Mouse (Mus musculus): ENCODE results near the gene Spint3. TPM values are rescaled to one million over a fixed set of nuclear protein-coding genes. Genes with fewer than 3 reads are reported as not detected.

Gene Spint3
- polyA plus RNA-seq, 1 experiment from 2014 or later: not detected

DNA sequence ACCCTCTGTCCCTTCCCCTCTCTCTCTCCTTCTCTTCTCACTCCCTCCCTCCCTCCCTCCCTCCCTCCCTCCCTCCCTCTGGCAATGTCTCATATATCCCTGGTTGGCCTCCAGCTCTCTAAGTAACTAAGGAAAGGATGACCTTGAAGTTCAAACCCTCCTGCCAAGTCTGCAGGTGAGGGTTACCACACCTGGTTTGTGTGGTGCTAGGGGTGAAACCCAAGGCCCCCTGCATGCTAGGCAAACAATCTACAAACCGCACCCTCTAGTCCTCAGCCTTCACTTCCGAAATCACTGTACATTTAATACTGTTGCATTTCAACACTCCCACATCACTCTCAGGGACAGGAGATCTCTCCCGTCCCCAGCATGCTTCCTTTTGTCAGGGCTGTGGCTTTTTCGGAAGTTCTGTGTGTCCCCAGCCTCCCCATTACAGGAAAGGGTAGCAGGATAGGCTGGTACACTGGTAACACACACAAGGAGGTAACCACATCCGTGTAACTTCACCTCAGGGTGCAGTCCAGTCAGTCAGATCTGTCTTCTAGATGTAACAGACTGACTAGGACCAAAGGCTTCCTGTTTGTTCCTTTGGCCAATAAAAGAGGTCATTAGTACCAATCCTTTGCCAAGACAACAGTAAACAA, 28.7 kb downstream of the Spint3 start:
- WGBS: 47% methylated on average over 5 of the region's 5 CpGs
- Histone ChIP-seq H3K4me1 (no peaks in the 10 kb centered on the region), H3K27me3 (no peaks in the 10 kb centered on the region), H3K4me3 (no peak overlapping the region), H3K4me2 (replicated peaks) (no peak overlapping the region), H3K9me3 (replicated peaks) (no peaks in the 10 kb centered on the region), H3K36me3 (no peaks in the 10 kb centered on the region), H3K27ac (no peak overlapping the region), H3K9ac (no peak overlapping the region)
- no peak for ATAC-seq (ENCODE audit: low FRiP score)

DNA sequence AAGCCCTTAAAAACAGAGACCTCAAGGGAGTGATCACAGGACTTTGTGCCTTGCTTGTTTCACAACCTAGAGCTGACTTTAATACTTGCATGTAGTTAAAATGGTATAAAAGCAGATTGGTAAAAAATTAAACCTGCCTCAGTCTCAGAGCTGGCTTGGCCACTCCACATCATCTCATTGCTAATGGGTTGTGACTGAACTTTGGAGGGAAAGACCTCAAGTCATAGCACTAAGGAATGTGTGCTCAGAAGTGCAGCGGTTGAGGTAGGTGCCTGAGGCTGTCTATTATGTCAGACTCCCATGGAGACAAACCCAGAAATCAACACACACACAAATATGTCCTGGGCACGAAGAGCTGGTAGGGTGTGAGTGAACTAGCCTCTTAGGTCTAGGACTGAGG, 29.5 kb downstream of the Spint3 start:
- no peak for ATAC-seq (ENCODE audit: low FRiP score)
- H3K9me3 ChIP-seq (replicated peaks): no peaks in the 10 kb centered on the region
- H3K9ac ChIP-seq: no peak overlapping the region
- no peaks in the 10 kb centered on the region for H3K27me3 ChIP-seq
- no peak overlapping the region for H3K4me2 ChIP-seq (replicated peaks)
- H3K27ac ChIP-seq: no peak overlapping the region
- 62% methylated on average over 2 of the region's 2 CpGs for WGBS
- no peak overlapping the region for H3K4me3 ChIP-seq
- H3K36me3 ChIP-seq: no peaks in the 10 kb centered on the region
- H3K4me1 ChIP-seq: no peaks in the 10 kb centered on the region

DNA sequence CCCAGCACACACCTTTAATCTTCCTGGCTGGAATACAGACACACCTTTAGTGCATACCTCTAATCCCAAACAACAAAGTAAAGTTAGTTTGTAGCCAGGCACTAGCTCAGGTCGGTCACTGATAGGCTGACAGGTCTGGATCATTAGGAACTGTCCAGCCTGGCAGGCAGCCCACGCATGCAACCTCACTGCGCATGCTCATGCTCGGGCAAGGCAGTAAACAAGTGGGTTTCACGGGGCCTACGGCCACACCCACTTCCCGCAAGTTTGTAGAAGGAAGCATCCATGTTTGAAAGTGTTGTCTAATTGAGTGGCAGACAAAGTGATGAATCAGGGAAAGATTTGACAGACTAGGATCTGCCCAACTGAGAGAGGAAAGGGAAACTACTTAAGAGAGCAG, 30.7 kb downstream of the Spint3 start:
- no peak overlapping the region for H3K4me2 ChIP-seq (replicated peaks)
- ATAC-seq (ENCODE audit: low FRiP score): no peak
- H3K27me3 ChIP-seq: no peaks in the 10 kb centered on the region
- no peaks in the 10 kb centered on the region for H3K4me1 ChIP-seq
- 87% methylated on average over 7 of the region's 7 CpGs for WGBS
- H3K9me3 ChIP-seq (replicated peaks): no peaks in the 10 kb centered on the region
- H3K4me3 ChIP-seq: no peak overlapping the region
- no peak overlapping the region for H3K9ac ChIP-seq
- H3K27ac ChIP-seq: no peak overlapping the region
- no peaks in the 10 kb centered on the region for H3K36me3 ChIP-seq

DNA sequence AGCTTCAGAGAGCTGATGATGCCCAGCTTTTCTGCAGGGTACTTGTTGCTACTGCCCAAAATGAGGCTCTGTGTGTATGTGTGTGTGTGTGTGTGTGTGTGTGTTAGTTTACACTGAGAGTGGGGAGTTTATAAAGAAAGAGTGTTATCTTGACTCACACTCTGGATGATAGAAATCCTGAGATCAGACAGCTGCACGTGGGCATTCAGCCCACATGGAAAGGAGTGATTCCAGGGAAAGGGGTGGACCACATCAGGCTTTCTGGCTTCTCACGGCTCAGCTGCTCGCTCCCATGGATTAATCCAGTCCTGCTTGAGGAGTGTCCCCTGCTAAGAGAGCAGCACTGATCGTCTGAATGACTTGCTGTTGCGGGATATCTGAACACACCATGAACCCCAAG, 31.1 kb downstream of the Spint3 start:
- H3K4me3 ChIP-seq: no peak overlapping the region
- no peak for ATAC-seq (ENCODE audit: low FRiP score)
- H3K27ac ChIP-seq: no peak overlapping the region
- 83% methylated on average over 5 of the region's 5 CpGs for WGBS
- H3K4me1 ChIP-seq: no peaks in the 10 kb centered on the region
- no peaks in the 10 kb centered on the region for H3K9me3 ChIP-seq (replicated peaks)
- no peak overlapping the region for H3K9ac ChIP-seq
- no peaks in the 10 kb centered on the region for H3K36me3 ChIP-seq
- no peaks in the 10 kb centered on the region for H3K27me3 ChIP-seq
- H3K4me2 ChIP-seq (replicated peaks): no peak overlapping the region

DNA sequence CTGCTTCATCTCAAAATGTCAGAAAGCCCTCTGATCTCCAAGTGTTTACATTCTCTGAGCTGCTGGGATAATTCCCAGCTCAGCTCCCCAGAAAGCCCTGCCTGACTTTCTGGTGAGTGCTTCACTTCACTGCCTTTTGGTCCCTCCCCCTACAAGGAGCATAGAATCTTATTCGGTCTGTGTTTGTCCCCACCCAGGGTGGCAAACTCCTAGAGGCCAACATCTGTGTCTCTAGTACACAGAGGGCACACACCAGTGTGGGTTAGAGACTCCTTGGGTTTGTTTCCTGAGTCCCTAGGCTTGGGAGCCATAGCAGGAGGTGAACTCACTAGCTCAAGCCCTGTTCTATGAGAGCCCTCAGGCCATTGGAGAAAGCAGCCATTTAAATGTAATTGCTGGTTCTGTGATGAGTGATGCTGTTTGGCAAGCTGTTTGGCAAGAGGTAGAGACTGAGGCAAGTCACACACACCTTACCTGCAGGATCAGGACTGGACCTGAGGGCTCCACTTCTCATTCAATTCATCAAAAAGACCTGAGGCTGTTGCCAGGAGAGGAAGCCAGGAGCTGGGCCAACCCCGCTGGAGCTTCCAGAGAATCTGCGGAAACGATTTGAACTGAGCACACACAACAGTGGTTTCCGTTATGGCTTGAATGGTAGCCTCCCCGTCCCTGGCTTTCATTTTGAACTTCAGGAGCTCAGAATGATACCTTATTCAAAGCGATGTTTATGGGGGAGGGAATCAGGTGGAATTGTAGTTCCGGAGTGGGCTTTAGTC, 32.4 kb downstream of the Spint3 start:
- Histone ChIP-seq H3K27me3 (no peaks in the 10 kb centered on the region), H3K4me2 (replicated peaks) (no peak overlapping the region), H3K27ac (no peak overlapping the region), H3K9ac (no peak overlapping the region), H3K36me3 (no peaks in the 10 kb centered on the region), H3K9me3 (replicated peaks) (no peaks in the 10 kb centered on the region), H3K4me3 (no peak overlapping the region), H3K4me1 (no peaks in the 10 kb centered on the region)
- no peak for ATAC-seq (ENCODE audit: low FRiP score)
- 49% methylated on average over 8 of the region's 8 CpGs for WGBS

DNA sequence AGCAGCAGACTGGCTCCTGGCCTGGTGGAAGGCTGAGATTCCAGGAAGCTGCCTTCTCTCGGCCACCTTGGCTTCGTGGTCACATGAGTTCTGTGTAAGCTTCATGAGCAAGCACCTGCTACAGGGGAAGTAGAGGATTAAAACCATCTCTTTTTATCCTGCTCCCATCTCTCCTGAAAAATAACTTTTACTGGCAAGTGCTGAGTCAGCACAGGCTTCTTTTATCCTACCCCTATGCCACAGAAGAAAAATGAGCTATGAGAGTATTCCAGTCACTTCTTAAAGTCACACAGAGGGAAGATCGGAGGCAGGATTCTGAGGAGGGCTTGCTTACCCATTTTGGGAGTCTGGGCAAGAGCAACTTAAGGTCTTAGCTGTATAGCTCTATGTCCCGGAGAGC, 36.3 kb downstream of the Spint3 start:
- H3K9ac ChIP-seq: no peak overlapping the region
- ATAC-seq (ENCODE audit: low FRiP score): no peak
- no peak overlapping the region for H3K27ac ChIP-seq
- no peaks in the 10 kb centered on the region for H3K4me1 ChIP-seq
- 82% methylated on average over 4 of the region's 4 CpGs for WGBS
- H3K4me3 ChIP-seq: no peak overlapping the region
- no peaks in the 10 kb centered on the region for H3K27me3 ChIP-seq
- no peaks in the 10 kb centered on the region for H3K36me3 ChIP-seq
- no peaks in the 10 kb centered on the region for H3K9me3 ChIP-seq (replicated peaks)
- H3K4me2 ChIP-seq (replicated peaks): no peak overlapping the region

DNA sequence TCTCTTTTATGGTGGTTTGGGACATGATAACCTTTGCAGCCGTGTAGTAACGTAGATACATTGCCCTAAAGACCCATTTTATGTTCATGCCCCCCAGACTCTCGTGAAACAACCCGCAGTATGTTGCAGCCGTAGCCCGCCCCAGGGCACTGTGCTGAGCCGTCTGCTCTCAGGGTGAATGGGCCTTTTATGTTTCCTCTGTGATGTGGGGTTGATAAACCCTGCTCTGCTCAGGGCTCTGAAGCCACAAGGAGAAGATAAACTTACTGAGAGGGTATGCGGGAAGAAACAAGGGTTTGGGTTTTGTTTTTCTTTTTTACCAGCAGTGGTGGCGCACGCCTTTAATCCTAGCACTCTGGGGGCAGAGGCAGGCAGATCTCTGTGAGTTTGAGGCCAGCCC, 38.9 kb downstream of the Spint3 start:
- no peak for ATAC-seq (ENCODE audit: low FRiP score)
- H3K9me3 ChIP-seq (replicated peaks): no peaks in the 10 kb centered on the region
- WGBS: 84% methylated on average over 10 of the region's 10 CpGs

DNA sequence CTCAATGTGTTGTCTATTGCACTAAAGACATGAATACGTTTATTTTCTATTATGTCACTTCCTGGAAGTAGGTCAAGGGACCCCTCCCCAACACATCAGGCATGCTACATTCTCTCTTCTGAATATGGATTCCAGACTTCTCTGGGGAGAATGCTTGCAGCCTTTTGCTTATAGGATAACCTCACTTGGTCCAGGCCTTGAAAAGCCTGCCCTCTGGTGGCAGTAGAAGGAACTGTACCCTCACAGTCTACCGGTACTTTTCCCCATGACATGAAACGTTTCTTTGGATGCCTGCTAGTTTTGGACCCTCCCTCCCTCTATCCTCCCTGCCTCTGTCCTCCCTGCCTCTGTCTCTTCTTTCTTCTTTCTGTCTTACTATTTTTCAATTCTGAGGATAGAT, 42.1 kb downstream of the Spint3 start:
- 6% methylated on average over 3 of the region's 3 CpGs for WGBS
- ATAC-seq (ENCODE audit: low FRiP score): no peak
- Histone ChIP-seq H3K4me1 (no peaks in the 10 kb centered on the region), H3K9ac (no peak overlapping the region), H3K36me3 (no peaks in the 10 kb centered on the region), H3K4me2 (replicated peaks) (no peak overlapping the region), H3K4me3 (no peak overlapping the region), H3K27me3 (no peaks in the 10 kb centered on the region), H3K9me3 (replicated peaks) (peaks cover 9% of the 10 kb centered on the region; the same call in 1 of the 2 replicates), H3K27ac (no peak overlapping the region)

More for the DNA sequence above, 38.9 kb downstream of the Spint3 start:
- H3K27ac ChIP-seq: no peak overlapping the region
- no peak overlapping the region for H3K4me2 ChIP-seq (replicated peaks)
- H3K36me3 ChIP-seq: no peaks in the 10 kb centered on the region
- H3K9ac ChIP-seq: no peak overlapping the region
- no peaks in the 10 kb centered on the region for H3K4me1 ChIP-seq
- H3K4me3 ChIP-seq: no peak overlapping the region
- no peaks in the 10 kb centered on the region for H3K27me3 ChIP-seq

DNA sequence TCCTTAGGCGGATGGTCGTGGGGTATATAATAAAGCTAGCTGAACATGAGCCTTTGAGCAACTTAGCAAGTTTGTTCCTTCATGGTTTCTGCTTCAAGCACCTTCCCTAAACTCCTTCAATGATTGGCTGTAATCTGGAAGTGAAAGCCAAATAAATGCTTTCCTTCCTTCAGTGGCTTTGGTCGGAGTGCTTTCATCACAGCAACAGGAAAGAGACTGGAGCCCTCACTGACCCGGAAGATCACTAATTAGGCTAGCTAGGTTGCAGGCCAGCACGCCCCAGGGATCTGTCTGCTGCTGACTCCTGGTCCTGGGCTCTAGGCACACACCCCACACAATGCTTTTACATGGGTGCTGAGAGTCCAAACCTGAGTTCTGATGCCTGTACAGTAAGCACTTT, 44.7 kb downstream of the Spint3 start:
- Histone ChIP-seq H3K9me3 (replicated peaks) (peaks cover 9% of the 10 kb centered on the region; the same call in 1 of the 2 replicates), H3K4me1 (no peaks in the 10 kb centered on the region), H3K36me3 (no peaks in the 10 kb centered on the region), H3K27me3 (no peaks in the 10 kb centered on the region), H3K4me2 (replicated peaks) (no peak overlapping the region), H3K4me3 (no peak overlapping the region), H3K27ac (no peak overlapping the region), H3K9ac (no peak overlapping the region)
- ATAC-seq (ENCODE audit: low FRiP score): no peak
- WGBS: 68% methylated on average over 5 of the region's 5 CpGs

DNA sequence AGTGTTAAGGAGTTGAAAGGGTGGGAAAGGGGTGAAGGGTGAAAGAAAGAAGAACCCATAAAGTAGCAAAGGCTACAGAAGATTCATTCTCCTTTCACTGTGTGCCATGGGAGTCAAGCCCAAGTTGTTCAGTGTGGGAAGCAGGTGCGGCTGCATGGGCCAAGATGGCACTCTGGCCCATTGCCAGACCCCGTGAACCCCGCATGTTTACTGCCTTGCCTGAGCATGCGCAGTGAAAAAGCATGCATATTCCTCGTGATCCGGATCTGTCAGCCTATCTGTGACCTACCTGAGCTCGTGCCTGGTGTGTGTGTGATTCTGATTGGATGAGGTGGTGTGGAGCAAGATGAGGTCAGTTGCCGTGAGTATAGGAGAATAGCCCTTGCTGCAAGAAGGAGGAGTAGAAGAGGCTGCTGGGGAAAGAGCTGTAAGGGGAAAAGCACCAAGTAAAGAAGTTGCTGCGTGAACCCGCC, 49.9 kb downstream of the Spint3 start:
- ATAC-seq (ENCODE audit: low FRiP score): no peak
- Histone ChIP-seq H3K9me3 (replicated peaks) (peaks cover 9% of the 10 kb centered on the region; the same call in 1 of the 2 replicates), H3K4me1 (0 out of 2 replicates have a peak, but pooled peaks cover 3% of the 10 kb centered on the region), H3K27ac (no peak overlapping the region), H3K4me2 (replicated peaks) (no peak overlapping the region), H3K4me3 (no peak overlapping the region), H3K9ac (no peak overlapping the region), H3K36me3 (no peaks in the 10 kb centered on the region), H3K27me3 (0 out of 2 replicates have a peak, but pooled peaks cover 5% of the 10 kb centered on the region)
- 85% methylated on average over 10 of the region's 10 CpGs for WGBS

DNA sequence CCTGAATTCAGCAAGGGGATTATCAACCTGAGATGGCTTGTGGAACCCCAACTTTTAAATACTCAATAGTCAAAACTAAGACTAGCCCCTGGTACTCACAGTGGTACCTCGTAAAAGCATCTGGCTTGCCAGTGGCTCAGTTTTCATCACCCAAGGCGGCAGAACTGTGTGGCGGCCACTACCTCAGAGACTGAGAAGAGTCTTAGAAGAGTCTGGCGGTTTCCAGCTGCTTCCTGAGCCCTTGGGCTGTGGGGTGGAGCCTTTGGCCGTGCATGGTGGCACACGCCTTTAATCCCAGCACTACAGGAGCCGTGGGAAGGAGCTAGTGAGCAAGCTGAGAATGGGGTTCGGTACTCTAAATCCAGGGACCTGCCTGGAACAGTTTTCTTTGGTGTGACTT, 51.0 kb downstream of the Spint3 start:
- H3K4me2 ChIP-seq (replicated peaks): no peak overlapping the region
- no peak for ATAC-seq (ENCODE audit: low FRiP score)
- peaks cover 9% of the 10 kb centered on the region; the same call in 1 of the 2 replicates for H3K9me3 ChIP-seq (replicated peaks)
- 0 out of 2 replicates have a peak, but pooled peaks cover 5% of the 10 kb centered on the region for H3K27me3 ChIP-seq
- 0 out of 2 replicates have a peak, but pooled peaks cover 3% of the 10 kb centered on the region for H3K4me1 ChIP-seq
- H3K27ac ChIP-seq: no peak overlapping the region
- H3K4me3 ChIP-seq: no peak overlapping the region
- no peak overlapping the region for H3K9ac ChIP-seq
- WGBS: 36% methylated on average over 8 of the region's 8 CpGs
- no peaks in the 10 kb centered on the region for H3K36me3 ChIP-seq

DNA sequence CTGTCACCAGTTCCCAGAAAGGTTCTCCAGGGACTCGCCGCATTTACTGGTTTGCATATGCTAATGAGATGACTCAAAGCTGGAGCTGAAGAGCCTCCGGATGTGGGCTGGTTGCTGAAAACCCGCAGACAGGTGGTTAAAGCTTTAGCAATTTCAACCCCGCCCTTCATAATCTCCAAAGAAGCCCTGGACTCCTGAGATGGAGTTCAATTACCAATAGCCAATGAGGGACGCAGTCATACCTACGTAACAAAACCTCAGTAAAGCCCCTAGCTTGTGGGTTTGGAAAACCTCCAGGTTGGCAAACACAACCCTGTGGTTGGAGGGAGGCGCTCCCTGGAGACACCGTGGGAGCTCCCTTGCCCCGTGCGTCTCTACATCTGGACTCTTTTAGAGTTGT, 51.4 kb downstream of the Spint3 start:
- no peak overlapping the region for H3K4me2 ChIP-seq (replicated peaks)
- H3K9ac ChIP-seq: no peak overlapping the region
- no peak for ATAC-seq (ENCODE audit: low FRiP score)
- no peaks in the 10 kb centered on the region for H3K36me3 ChIP-seq
- H3K27me3 ChIP-seq: 0 out of 2 replicates have a peak, but pooled peaks cover 5% of the 10 kb centered on the region
- 0 out of 2 replicates have a peak, but pooled peaks cover 3% of the 10 kb centered on the region for H3K4me1 ChIP-seq
- H3K9me3 ChIP-seq (replicated peaks): peaks cover 7% of the 10 kb centered on the region; the same call in 1 of the 2 replicates
- no peak overlapping the region for H3K27ac ChIP-seq
- 18% methylated on average over 11 of the region's 11 CpGs for WGBS
- H3K4me3 ChIP-seq: no peak overlapping the region
